Mouse (Mus musculus) heart, postnatal 0 days (tissue): ENCODE results near the gene Lrrc4.

Experiments used
- CTCF ChIP-seq: IDR thresholded peaks from 2 replicates; pipeline ENCODE4 v1.5.1; 2016; ENCODE audit warnings: antibody characterized with exemption, control low read depth, low read depth
- EP300 ChIP-seq: IDR thresholded peaks from 2 replicates; pipeline ENCODE4 v1.6.1; 2016; ENCODE audit warnings: antibody characterized with exemption, low read depth

- TF ChIP-seq CTCF: no peak
- TF ChIP-seq EP300: no peak
Observed at GRCm38 (mm10) chr6:28669251-28669650, 162.3 kb downstream of the Lrrc4 start.
